Mouse (Mus musculus) 416B (cell line): ENCODE data around the gene Arl11.

ENCODE experiments used
- DNase-seq: peaks from one replicate; pipeline ENCODE4 v3.0.0; 2011; ENCODE audit warnings: low read depth

Gene Arl11

DNA sequence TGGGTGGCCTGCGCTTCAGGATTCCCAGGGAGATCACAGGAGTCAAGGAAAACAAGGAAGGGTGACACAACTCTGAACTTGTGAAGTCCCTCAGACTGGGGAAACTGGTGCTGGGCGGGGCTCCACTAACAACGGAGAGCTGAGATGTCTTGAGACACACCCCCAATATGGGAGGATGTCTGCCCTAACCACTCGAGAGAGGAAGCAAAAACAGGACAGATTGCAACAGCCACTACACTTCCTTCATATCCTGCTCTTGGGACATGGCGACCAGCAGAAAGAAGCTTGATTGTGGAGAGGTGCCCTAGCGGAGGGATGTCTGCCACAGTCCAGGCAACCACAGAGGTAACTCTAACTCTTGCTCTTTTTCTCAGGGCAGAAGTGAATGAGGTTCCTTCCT, at the start of gene Arl11:
TSS of gene Arl11 (plus strand) at position 161 of the 400 bp plus-strand sequence.
- DNase-seq, result peak; percentile 92

DNA sequence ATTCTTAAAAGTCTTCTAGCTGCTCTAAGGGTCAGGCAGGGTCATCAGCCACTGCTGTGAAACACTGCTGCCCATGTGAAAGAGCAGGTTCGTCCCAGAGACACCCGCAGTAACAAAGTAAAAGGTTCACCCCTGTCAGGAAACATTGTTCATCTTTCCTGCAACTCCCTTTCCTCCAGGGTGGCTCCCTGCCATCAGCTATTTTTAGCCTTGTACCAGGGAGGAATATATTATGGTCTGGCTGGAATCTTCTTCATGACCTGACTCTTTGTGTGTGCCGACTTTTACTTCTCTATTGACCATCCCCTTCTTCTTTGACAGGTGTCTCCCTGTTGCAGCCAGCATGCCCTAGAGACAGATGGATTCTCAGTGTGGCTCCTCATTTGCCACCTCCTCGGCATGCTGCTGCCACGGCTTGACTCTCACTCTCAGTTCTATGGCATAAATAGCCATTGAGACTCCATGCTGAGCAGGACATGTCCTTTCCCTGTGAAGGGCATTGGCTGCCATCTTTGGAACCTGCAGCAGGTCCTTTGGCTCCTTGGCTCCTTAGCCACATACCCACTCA, 41.6 kb upstream of the Arl11 start:
- no peak for DNase-seq

DNA sequence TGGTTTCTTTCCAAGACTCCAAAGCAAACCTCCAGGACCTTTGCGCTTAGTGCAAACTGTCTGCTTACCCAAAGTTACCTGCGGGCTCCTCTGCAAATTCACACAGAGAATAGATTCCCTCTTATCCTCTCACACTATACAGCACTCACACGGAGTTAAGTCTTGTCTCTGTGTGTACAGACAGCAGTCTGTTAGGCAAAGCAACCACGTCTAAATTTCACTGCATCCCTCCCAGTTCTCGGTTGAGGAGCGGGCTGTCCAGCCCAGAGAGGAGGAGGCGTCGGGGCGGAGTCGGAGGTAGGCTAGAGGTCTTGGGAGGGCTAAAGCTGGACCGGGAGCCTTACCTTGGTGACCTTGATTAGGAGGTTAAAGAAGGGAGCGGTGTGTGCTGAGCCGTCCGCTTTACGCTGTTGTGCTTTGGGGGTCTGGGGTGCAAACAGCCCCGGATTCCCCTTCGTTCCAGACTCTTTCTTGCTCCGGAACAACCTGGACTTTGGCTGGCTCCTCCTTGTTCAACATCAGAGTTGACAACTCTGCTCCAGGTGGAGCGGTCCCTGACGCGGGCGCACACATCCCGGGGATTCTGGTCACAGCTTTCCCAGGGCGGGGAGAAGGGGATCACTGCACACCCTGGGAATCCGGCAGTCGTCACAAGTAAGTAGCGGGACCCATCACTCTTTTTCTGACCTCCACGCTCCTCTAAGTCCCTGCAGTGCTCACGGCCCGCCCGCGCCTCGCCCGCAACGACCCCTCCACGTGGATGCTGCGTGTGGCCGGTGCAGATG, 34.9 kb upstream of the Arl11 start:
- DNase-seq, result no peak

DNA sequence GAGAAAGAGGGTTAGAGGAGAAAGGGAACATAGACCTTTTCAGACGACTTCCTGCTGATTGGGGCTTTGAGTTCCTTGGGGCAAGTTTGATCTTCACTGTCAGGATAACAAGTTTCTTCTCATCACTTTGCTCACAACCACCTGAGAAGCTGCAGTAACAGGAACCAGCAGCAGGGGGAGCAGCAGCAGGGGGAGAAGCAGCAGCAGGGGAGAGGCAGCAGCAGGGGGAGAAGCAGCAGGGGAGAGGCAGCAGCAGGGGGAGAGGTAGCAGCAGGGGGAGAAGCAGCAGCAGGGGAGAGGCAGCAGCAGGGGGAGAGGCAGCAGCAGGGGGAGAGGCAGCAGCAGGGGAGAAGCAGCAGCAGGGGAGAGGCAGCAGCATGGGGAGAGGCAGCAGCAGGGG, 32.3 kb upstream of the Arl11 start:
- peak; percentile 56 for DNase-seq

DNA sequence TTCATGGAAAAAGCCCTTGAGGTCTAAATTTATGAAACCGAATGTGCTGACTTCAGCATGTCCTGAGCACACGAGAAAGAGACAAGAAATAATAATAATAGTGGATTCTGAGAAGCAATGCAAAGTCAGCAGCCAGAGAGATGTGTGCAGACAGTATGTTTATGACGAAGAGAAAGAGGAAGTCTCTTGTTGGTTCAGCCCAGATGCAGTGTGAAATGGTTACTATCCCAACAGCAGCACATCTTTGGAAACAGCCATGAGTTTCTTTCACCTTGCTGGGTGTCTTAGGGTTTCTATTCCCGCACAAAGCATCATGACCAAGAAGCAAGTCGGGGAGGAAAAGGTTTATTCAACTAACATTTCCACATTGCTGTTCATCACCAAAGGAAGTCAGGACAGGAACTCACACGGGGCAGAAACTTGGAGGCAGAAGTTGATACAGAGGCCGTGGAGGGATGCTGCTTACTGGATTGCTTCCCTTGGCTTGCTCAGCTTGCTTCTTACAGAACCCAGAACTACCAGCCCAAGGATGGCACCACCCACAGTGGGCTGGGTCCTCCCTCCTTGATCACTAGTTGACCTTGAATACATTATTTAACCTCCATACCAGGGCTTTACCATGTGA, 30.8 kb upstream of the Arl11 start:
- no peak for DNase-seq

DNA sequence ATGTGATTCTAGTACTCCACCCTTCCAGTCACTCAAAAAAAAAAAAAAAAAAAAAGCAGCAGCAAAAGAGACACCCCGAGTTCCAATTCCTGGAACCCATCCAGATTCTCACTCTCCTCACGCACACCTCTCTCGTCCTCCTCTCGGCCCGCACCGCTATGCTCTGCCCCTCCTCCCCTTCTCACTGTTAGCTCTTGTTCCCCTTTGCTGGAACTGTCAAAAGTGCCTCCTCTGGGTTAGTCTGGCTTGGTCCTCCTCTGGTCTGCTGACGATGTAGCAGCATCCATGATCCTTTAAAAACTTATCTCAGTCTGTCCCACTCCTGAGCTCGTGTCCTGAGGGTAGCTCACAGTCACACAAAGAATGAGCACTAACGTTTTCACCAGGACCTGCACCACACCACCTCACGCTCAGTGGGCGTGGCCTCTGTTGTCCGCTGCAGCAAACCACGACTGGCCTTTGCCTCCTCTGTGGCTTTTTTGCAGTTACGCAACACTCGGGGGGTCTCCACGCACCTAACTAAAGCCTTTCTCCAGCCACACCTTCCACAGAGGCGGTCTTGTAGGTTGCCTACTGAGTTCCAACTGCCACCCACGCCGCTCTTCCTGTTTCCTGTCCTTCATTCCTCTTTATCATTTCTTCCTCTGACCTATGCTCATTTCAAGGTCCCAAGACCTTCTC, 20.8 kb upstream of the Arl11 start:
- peak; percentile 64 for DNase-seq

DNA sequence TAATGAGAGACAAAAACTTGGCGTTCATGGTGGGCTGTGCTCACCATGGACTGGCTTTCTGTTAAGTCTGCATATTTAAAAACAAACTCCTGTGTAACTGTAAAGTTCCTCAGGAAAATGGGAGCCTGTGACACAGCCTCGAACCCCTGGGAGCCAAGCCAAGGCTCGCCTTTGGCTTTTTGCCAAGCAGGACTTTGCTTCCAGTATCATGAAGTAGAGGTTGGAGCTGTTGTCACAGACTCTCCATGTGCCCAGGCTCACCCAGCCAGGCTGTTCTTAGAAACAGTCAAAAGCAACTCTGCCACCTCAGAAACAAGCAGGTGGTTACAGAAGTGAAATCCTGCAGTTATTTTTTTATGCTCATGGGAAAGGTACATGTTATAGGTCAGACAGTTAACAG, 18.9 kb upstream of the Arl11 start:
- peak; percentile 21 for DNase-seq

DNA sequence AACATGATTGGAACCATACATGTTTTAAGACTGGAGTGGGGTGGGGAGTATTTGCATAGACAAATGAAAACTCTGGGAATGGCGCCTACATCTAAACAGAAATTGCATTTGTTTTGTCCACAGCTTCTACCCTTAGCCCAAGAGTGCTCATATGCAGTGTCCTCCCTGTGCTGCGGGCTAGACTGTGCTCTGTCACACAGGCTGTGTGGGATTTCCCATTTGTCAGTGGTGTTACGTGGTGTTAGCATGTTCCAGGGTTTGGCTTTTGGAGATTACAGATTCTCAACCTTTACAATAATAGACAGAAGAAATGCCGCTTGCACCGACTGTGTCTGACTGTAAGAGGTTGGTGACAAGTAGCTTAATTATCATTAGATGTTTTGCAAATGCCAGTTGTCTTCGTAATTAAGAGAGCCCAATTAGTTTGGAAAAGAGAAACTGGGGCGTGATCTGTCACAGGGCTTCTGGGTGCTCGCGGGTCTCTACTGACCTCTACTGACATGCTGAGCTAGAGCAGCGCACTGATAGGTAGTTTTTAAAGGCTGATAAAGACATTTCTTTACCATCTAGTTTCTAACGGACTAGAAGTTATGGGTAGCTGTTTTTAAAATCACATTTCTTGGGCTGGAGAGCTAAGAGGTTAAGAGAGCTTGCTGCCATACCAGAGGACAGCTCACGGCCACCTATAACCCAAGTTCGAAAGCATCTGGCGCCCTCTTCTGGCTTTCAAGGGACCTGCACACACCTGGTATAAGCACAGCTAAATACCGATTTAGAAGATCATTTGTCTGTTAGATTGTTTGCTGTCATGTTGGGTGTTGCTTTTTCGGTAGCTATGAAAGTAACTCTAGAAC, 15.4 kb upstream of the Arl11 start:
- peak; percentile 93 for DNase-seq

DNA sequence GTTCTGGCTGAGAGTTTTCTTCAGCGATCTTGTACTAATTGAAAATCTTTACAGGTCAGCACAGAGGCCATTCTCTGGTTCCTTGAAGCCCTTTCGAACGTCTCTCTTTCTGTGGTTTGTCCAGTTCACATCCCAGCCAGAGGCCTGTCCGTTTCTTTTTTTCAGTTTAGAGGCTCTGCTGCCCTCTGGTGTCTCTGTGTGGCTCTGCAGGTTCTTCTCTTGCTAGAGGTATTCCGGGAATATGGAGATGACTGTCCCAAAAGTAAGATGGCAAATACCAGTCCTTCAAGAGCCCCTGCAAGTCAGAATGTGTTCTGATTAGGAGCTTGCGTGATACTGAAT, 14.8 kb upstream of the Arl11 start:
- DNase-seq, result peak; percentile 92

DNA sequence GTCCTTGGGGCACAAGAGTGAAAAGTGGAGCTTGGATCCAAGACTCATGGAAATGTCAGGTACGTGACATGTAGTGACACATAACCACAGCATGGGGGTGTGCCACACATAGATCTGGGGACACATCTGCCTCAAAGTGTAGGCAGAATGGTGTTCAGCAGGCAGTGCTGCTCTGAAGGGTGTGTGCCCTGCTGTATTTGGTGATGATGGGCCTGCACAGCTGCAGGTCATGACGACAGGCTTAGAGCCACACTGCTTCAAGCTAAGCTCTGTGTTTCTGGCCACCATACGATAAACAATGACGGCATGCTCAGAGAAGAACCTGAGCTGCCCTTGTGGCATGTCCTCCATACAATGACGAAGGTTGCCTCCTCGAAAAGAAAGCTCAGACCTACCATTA, 9.7 kb upstream of the Arl11 start:
- DNase-seq, result peak; percentile 44

DNA sequence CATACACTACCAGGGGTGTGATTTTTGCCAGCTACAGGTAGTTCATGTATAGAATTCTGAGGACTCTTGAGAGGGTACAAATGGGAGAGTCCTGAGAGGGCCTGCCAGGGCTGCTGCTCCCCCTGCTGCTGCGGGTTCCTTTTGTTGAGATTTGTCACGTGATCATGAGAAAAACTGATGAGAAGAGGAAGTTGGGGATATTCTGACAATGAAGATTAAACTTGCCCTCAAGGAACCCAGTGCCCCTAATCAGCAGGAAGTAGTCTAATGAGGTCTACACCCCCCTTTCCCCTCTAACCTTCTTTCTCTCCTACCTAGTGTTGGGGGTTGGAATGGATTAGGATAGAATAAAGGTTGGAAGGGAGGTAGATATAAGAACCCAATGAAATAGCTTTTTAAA, 8.2 kb upstream of the Arl11 start:
- DNase-seq, result peak; percentile 89

DNA sequence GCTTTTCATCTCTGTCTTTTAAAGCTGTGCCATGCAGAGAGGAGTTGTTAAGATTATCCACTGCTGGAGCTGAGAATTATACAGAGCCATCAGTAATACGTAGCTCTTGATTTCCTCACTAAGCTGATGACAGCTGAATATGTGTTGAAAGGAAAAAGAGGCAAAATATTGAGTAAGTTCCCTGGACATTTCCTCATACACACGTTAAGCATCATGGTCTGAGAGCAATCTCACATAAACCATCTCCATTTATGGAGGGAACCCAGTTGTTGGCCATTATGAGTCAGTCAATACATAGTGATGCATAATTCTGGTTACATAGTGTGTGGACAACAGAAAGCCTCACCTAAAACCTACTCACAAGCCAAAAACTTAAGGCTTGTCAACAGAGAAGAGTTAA, 7.1 kb upstream of the Arl11 start:
- DNase-seq, result peak; percentile 73

DNA sequence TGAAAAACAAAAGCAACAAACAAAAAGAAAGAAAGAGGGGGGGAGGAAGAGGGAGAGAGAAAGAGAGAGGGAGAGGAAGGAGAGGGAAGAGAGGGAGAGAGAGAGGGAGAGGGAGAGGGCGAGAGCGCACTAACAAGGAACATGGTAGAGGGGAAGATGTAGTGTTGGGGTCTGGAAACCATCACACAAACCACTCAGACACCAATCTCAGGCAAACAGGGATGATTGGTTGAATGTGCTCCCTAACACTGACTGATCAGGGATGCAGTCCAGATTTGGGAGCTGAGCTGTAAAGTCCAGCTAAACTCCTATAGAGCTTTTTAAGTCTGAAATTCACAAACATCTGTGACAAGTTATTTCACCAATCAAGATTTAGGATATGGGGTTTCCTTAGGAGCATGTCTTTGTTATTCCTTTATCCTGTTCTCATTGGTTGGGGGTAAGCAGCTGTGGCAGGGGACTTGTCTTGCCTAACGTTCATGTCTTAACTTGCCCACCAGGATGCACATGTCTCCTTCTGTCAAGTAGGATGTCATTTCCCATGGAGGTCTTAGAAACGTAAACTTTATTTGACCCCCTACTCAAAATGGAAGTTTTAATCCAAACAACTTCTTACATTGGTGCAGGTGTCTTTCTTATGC, 5.5 kb upstream of the Arl11 start:
- no peak for DNase-seq

DNA sequence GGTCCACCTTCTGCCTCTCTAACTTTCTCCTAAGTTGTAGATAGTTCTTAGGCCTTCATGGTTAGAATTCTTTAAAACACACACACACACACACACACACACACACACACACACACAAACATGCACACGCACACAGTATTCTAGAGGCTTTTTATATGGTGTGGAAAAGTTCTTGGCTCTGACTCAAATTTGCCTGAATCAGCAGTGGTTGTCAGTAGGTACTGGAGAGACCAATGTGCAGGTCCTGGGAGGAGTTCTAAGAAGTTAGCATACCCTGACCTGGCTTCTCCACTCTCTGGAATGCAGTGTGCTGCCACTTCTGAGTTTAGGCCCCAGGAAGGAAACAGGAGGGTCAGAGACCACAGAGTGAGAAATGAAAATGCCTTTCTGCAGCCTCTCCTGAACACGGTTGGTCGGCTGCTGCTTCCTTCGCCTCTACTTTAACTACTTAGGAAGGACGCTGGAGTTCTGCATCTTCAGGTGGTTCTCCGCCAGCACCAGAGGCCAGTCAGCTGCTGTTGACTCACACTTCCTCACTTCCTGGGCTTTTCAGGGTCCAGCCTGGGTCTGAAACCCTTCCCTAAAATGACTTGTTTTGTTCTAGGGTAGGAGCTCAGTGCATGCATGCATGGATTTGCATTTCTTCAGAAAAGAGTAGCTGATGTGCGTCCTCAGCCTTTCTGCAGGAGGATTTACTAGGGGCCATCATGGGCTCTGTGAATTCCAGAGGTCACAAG, 651 bp downstream of the Arl11 start:
- peak; percentile 76 for DNase-seq

DNA sequence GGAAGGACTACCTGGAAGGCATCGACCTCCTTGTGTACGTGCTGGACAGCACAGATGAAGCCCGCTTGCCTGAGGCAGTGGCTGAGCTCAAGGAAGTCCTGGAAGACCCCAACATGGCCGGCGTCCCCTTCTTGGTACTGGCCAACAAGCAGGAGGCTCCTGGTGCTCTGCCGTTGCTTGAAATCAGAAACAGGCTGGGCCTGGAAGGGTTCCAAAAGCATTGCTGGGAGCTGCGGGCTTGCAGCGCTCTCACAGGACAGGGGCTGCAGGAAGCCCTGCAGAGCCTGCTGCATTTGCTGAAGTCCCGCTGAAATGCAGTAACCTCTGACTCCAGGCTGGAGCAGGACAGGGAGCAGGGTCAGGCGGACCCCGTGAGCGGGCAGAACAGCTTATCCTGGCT, 1.4 kb downstream of the Arl11 start:
- peak; percentile 73 for DNase-seq

DNA sequence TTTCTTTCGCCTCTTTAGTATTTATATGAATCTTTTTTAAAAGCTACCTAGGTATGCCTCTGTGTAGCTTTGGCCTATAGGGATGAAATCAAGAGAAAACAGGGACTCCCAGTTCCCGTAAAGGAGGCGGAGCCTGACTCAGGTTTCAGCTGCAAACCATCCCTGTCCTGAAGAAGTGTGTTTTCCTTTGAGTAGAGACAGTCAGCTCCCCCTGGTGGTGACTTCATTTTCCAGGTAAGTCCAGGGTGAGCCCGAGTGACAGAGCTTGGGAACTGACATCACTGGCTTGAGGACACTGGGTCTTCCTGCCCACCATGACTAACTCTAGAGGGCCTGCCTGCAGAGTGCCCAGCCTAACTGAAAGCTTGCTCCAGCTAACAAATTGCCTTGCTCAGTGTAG, 7.3 kb downstream of the Arl11 start:
- peak; percentile 82 for DNase-seq

DNA sequence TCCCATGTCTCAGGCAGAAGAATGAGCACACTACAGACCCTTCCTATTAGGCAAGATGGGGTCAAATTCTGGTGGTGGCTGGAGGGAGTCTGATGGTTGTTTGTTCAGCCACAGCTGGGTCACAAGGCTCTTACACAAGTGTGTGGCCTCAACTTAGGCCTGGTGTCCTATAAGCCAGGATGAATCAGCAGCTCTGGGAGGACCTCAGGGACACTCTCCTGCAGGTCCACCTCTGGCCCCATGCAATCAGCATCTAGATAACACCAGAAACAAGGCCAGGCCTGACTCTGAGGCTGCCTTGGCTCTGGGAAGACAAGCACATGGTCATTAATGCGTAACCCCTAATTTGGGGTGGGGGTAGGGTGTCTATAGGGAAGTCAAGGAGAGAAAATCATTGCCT, 11.2 kb downstream of the Arl11 start:
- DNase-seq, result peak; percentile 84

DNA sequence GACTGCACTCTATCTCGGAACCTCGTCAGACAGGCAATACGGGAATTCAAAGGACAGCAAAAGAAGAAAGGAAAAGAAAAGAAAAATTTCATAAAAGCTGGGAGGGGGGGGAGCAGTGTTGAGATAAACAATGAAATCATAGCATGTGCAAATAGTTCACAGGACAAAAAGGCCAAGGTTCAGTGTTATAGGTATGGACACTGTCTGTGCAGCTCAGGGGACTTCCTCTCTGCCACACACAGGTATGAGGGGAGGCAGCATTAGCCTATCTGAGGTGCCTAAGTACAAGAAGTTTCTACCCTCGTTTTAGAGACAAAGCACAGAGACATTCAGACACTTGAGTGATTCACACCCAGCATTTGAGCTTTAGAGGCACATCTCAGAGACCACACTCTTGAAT, 11.6 kb downstream of the Arl11 start:
- no peak for DNase-seq

DNA sequence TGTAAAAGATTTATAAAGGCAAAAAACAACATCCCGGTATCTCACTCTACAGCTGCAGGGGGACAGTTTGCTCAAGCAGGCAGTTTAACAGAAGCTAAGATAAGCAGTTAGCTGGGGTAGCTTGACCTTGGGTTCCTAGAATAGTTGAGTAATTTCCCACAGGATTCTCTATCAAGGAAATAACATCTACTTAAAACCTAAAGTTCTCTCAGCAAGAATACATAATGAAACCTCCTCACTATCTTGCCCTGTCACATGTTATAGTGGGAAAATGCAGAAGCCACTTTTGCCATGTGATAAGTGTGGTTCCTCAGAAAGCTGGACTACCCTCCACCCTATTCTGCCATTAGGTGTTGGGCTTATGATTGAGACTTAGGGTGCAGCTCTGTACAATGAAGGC, 13.2 kb downstream of the Arl11 start:
- peak; percentile 48 for DNase-seq

DNA sequence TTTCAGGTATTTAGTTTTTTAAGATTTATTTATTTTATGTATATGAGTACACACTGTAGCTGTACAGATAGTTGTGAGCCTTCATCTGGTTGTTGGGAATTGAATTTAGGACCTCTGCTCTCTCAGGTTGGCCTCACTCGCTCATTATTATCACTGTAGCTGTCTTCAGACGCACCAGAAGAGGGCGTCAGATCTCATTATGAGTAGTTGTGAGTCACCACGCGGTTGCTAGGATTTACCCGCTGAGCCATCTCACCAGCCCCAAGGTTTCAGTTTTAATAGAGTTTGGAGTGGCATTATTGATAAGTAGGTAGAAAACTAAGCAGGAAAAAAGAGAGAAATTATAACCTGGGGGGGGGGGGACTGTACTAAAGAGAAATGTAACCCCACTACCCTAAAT, 17.5 kb downstream of the Arl11 start:
- DNase-seq, result peak; percentile 75
